Mouse (Mus musculus): ENCODE data around the gene Shcbp1.
"Not testable (repeated sequence)": the region's sequence is repeated elsewhere in the genome, so short reads cannot be mapped to it uniquely, and the experiment has no call there.

The Shcbp1 gene

DNA sequence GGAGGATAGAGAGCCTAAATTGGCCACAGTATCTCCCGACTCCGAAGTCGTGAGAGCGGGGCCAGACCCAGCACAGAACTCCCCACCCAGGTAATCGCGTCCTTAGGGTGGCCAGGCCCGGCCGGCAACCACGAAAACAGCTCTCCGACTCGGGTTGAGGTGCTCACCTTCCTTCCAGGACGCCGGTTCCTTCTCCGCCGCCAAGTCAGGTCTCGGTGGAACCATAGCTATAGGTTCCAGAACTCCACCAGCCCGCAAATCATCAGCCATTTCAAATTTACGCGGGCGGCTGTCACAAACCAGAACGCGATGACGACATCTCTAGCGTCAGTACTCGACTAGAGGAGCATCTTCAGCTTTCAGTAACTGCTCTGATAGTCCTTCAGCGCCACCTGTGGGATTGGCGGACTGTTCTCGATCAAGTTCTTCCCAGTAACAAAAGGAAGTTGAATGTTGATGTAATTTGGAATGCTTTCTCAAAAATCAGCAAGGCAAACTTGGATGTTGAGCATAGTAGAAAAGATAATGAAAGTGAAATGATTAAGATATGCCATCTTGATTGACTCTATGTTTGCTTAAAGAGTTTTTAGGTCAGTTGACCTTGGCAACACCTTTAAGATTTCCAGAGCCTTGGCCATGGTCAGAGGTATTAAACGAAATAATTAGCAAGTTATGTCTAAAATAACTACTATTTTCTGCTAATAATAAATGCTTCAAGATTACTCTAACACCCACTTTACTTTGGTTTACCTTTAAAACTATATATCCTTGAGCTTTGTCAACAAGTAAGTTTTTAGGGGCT is at the start of gene Shcbp1:
Shcbp1 (minus strand) TSS at position 314 of the 802 bp plus-strand sequence.
- peak; percentile 92 for DNase-seq

DNA sequence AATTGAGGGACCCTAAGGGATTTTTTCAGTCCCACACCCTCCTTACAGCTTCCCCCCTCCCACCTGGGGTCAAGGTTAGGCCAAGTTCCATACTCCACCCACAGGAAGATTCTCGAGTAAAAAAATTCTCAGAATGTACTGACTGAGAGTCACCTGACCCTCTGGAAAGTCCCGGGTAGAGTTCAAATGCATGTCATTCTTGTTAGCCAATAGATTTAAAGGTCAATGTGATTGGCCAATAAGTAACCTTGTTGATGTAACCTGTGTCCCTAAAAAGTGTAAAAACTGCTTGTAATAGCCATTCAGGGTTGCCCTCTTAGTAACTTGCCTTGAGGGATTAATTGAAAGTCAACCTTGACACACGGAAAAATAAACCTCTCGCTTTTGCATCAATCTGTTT is 29.5 kb upstream of the Shcbp1 start:
- no peak for DNase-seq

DNA sequence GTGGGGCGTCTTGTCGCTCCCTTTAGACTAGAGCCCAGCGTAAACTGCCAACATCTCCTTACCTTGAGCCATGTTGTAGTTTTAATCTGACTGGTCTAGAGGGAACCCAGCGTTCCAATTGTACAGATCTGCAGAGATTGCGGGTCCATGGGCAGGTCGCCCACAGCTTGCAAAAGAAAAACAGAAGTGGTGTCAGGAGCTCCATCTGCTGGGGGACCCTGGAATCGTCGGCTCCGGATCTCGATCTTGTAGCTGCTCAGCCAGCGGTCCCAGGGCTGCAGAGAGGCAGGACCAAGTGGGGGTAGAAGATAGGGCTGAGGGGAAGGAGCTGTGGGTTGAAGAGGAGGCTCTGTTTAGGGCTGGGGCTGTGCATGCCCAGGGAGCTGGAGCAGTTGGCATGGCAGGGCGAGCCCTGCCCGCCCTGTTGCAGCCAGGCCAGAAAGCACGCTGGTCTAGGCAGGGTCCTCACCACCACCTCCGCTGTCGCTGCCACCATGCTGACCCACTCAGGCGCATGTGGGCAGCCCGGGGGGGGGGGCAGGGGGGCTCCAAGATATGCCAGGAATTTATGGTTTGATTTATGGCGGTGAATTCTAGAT is 21.3 kb upstream of the Shcbp1 start:
- DNase-seq, result peak; percentile 43

DNA sequence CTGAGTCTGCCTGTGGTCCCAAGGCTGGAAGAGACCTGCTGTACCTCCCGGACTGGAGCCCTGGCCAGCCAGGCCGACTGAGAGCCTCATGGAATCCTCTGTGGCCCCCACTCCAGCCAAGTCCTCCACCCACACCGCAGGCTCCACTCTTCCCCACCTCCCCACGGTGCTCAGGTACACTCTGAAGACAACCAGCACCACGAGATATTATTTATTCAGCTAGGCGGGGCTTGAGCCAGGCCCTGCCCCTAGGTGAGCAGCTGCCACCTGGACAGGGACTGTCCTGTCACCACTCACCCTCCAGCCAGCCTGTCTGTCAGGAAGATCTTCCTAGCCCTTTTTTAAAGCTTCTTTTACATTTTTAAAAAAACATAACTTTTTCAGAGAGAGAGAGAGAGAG is 1.1 kb downstream of the Shcbp1 start:
- DNase-seq, result peak; percentile 14

DNA sequence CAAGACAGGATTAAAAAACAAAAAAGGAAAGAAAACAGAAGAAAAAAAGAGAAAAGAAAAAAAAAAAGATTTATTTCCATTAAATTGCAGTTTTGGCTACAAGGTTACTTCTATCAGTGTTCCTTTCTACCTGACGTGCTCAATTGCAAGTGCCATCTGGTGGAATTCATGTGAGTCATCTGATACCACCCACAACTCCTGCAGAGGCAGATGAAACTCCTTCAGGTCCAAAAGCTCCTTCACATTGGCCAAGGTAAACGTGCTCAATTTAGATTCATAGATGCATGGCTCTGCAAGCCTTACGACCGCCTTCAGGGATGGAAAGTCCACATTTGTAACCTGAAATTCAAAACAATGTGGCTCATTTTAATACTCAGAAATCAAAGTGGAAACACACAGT is 14.6 kb downstream of the Shcbp1 start:
- no peak for DNase-seq

DNA sequence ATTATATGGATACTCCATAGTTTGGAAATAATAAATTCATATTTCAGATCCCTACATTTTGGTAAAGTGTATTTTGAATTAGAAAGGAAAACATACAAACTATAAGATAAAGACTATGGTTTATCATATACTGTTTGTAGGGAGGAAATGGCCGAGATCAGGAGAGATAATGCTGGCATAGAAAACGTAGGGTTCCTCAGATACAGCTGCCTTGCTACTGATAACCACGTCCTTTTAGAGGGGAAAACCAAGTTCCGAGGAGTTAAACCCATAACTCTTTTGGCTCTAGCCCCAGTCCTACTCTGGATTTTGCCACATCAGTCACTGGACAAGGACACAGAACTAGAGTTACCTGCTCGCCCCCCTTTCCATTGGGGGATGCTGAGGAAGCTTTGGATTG is 26.3 kb downstream of the Shcbp1 start:
- no peak for DNase-seq

DNA sequence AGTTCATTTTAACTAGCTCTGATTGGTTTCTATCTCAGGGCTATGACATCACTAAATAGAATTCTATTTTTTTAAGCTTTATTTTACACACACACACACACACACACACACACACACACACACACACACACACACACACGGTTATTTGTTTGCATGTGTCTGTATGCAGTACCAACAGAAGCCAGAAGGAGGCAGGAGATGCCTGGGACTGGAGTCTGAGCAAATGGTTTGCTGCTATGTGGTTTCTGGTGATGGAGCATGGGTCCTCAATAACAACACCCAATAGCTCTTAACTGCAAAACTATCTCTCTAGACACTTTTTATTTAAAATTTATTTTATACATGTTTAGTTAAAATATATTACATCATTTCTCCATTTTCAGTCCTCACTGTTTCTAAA is 48.4 kb downstream of the Shcbp1 start:
- DNase-seq, result peak; percentile 37

DNA sequence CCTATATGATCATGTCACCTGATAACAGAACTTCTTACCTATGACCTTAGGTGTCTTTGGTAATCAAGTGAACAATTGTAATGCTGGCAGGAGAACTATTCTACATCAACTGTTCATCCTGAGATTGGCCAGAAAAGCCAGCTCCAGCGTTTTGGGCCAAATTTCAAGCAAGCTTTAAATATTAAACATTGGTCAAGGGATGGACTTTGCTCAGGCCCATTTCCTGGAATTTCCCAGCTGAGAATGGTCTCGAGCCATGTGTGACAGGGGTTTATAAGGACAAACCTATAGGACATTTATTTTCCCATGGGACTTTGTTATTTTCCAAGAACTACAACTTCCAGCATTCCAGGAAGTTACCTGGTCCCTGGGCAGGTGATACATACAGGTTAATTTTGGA is 63.8 kb downstream of the Shcbp1 start:
- no peak for DNase-seq

DNA sequence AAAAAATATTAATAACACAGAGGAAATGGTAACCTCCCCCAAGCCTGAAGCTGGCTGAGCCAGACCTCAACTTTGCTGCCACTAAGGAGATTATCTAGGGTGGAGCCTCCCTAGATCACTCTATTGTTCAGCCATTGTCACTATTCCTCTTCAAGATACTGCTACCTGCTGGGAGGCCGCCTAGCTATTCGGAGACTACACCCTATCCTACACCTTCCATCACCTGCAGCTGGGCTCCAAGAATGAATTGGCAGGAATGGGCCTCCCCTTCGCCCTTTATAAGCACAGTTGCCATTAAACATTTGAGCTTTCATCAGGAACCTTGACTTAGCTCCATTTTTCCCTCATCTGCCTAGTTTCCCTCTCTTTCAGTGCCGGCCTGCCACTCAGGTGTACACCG is 71.0 kb downstream of the Shcbp1 start:
- DNase-seq, result not testable (repeated sequence)

DNA sequence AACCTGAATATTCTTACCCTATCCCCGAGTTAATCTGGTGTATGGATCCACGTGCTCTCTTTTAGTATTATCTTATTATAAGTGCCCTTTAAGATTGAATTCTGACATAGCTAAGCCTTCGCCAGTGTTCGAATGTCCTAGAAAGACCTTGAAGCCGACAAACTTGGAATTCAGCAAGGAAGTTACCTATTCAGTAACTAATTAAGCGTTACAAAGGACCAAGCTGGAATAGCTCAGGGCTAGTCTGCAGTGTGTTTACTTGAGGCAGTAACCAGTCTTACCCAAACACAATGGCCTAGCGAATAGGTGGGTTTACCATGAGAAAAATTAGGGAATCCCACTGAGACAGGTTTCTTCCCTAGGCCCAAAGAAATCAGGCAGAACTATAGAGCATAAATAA is 71.5 kb downstream of the Shcbp1 start:
- not testable (repeated sequence) for DNase-seq

DNA sequence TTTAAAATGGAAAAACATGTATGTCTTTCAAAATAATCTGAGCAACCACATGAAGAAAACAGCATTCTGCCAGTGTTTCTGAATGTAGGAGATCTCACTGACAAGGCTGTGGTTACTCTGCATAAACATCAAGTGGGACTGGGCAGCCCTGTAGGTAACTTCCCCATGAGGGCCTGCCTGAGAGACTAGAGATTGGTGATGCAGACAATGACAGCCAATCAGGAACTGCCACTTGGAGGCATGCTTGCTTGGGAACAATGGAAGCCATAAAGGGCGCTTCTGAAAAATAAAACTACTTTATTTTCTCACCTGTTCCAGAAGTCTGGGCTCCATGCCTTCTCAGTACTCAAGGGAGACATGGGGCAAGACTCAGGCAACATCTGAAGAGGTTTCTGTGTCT is 87.7 kb downstream of the Shcbp1 start:
- DNase-seq, result no peak
